8 mouse cellular contexts compared by ENCODE assay signal in genomic region chr3:89270891-89271290, GRCm38 (mm10). TPM values are rescaled to one million over a fixed set of nuclear protein-coding genes. Genes with fewer than 3 reads are reported as not detected.
DNase-seq lines count a peak whose midpoint lies in the region; ATAC-seq and TF ChIP-seq lines count a peak whose summit lies in the region.

No protein-coding gene starts in this region.

- no peak for TF ChIP-seq POLR2A in embryonic fibroblast, embryonic 13.5 days (IDR thresholded peaks at IDR 0.05; ENCODE audit: low read depth, low read length)

- intact Hi-C loops in heart, postnatal 10 days (cut with DNase I): no loop called here

- no peak for ATAC-seq in cerebellum, adult (ENCODE audit: insufficient number of reproducible peaks, low FRiP score, low TSS enrichment)

- H3K4me3 ChIP-seq in embryonic fibroblast, embryonic 13.5 days (ENCODE audit: insufficient read depth, low read length): no peak overlapping the region
- H3K4me3 ChIP-seq in macrophage (ENCODE audit: inconsistent target): peak overlapping the region; percentile 73; the same call in 1 of the 2 replicates

- peaks cover 11% of the 10 kb centered on the region; the same call in 1 of the 2 replicates for H3K79me2 ChIP-seq in macrophage (ENCODE audit: inconsistent target)

- H3K4me1 ChIP-seq in embryonic fibroblast, embryonic 13.5 days (ENCODE audit: control insufficient read depth, insufficient read depth, low read length): peaks cover 4% of the 10 kb centered on the region; the same call in 1 of the 2 replicates

- H3K27ac ChIP-seq in embryonic fibroblast, embryonic 13.5 days (ENCODE audit: insufficient read depth, low read length): peak overlapping the region; percentile 78
- no peak overlapping the region for H3K27ac ChIP-seq in macrophage

- no peaks in the 10 kb centered on the region for H3K36me3 ChIP-seq in macrophage (ENCODE audit: inconsistent target)

- peak; percentile 44 for DNase-seq in cerebellum, adult 11 months
- DNase-seq in MN1 (ENCODE audit: low spot score): peak; percentile 37
- peak; percentile 77 to 83 for DNase-seq in heart, postnatal 10 days
- DNase-seq in layer of hippocampus, postnatal 14 days (ENCODE audit: low spot score in 2 of 2): peak; percentile 48 to 66
- peak; percentile 36 to 59 for DNase-seq in urinary bladder, postnatal 36 days (ENCODE audit: low spot score in 2 of 2)

- no peak for TF ChIP-seq CTCF in embryonic fibroblast, embryonic 13.5 days (IDR thresholded peaks at IDR 0.05; ENCODE audit: borderline replicate concordance, insufficient read depth, low read length)

- 72% methylated on average over 6 of the region's 6 CpGs for WGBS in macrophage (ENCODE audit: missing documents)

RNA-seq across cellular contexts. Expression of gene Slc50a1, which starts 0.5 kb away (rescaled TPM):
- polyA plus RNA-seq in embryonic fibroblast, embryonic 13.5 days (2011; ENCODE audit: insufficient read length, low read depth, missing spikeins): 91.5 and 103 TPM in 2 replicates
- 10 to 100 TPM; 29.3 to 31.3 TPM for total RNA-seq in heart, postnatal 10 days (2021)
- 10 to 100 TPM; 37.1 to 40.2 TPM for total RNA-seq in layer of hippocampus, postnatal 14 days (2021)
- total RNA-seq in macrophage (2018; cell fraction: chromatin; rRNA removed): 10 to 100 TPM; 10.1 to 54.1 (median 26.9) TPM
- 10 to 100 TPM; 25.4 to 52.8 (median 36.8) TPM for total RNA-seq in macrophage (2018; cell fraction: cytosol; rRNA removed)
- 10 to 100 TPM; 10.0 to 78.4 (median 48.7) TPM for total RNA-seq in macrophage (2018; cell fraction: nucleus; rRNA removed)
- 18.0 to 31.9 TPM (median 31.9 TPM) in 3 replicates for polyA plus RNA-seq in macrophage (2018)

RNA-seq across cellular contexts. Expression of gene Efna1, which starts 10.1 kb away (rescaled TPM):
- 4.1 and 7.1 TPM in 2 replicates for polyA plus RNA-seq in embryonic fibroblast, embryonic 13.5 days (2011; ENCODE audit: insufficient read length, low read depth, missing spikeins)
- 10 to 100 TPM; 48.8 to 57.5 TPM for total RNA-seq in heart, postnatal 10 days (2021)
- 1 to 10 TPM; 6.4 TPM for total RNA-seq in layer of hippocampus, postnatal 14 days (2021)
- total RNA-seq in macrophage (2018; cell fraction: chromatin; rRNA removed): 1 to 10 TPM in 1 of 26 experiments, under 1 TPM in 1, not detected in 24; 0.45 to 1.2 TPM
- under 1 TPM in 14 of 26 experiments, not detected in 12; 0.07 to 0.27 (median 0.14) TPM for total RNA-seq in macrophage (2018; cell fraction: cytosol; rRNA removed)
- total RNA-seq in macrophage (2018; cell fraction: nucleus; rRNA removed): not detected
- polyA plus RNA-seq in macrophage (2018): 0.20 to 0.25 TPM in 2 of 3 replicates, not detected in the other

RNA-seq across cellular contexts. Expression of gene Dpm3, which starts 11.7 kb away (rescaled TPM):
- 47.2 and 51.3 TPM in 2 replicates for polyA plus RNA-seq in embryonic fibroblast, embryonic 13.5 days (2011; ENCODE audit: insufficient read length, low read depth, missing spikeins)
- total RNA-seq in heart, postnatal 10 days (2021): 10 to 100 TPM; 60.2 to 64.2 TPM
- 10 to 100 TPM; 50.0 to 63.2 TPM for total RNA-seq in layer of hippocampus, postnatal 14 days (2021)
- 10 to 100 TPM in 1 of 26 experiments, 1 to 10 TPM in 13, not detected in 12; 3.0 to 14.0 (median 6.7) TPM for total RNA-seq in macrophage (2018; cell fraction: chromatin; rRNA removed)
- 10 to 100 TPM; 40.0 to 92.5 (median 59.1) TPM for total RNA-seq in macrophage (2018; cell fraction: cytosol; rRNA removed)
- total RNA-seq in macrophage (2018; cell fraction: nucleus; rRNA removed): 10 to 100 TPM in 21 of 26 experiments, 1 to 10 TPM in 5; 5.0 to 33.7 (median 15.3) TPM
- 23.7 to 90.4 TPM (median 70.3 TPM) in 3 replicates for polyA plus RNA-seq in macrophage (2018)

RNA-seq across cellular contexts. Expression of gene Trim46, which starts 24.8 kb away (rescaled TPM):
- 14.2 and 24.2 TPM in 2 replicates for polyA plus RNA-seq in embryonic fibroblast, embryonic 13.5 days (2011; ENCODE audit: insufficient read length, low read depth, missing spikeins)
- total RNA-seq in heart, postnatal 10 days (2021): 1 to 10 TPM in 1 of 2 experiments, under 1 TPM in 1; 0.77 to 1.1 TPM
- 10 to 100 TPM; 97.0 to 99.4 TPM for total RNA-seq in layer of hippocampus, postnatal 14 days (2021)
- 1 to 10 TPM in 16 of 26 experiments, under 1 TPM in 4, not detected in 6; 0.34 to 8.2 (median 2.7) TPM for total RNA-seq in macrophage (2018; cell fraction: chromatin; rRNA removed)
- 1 to 10 TPM in 10 of 26 experiments, under 1 TPM in 14, not detected in 2; 0.04 to 2.4 (median 0.44) TPM for total RNA-seq in macrophage (2018; cell fraction: cytosol; rRNA removed)
- total RNA-seq in macrophage (2018; cell fraction: nucleus; rRNA removed): 10 to 100 TPM in 1 of 26 experiments, 1 to 10 TPM in 12, under 1 TPM in 9, not detected in 4; 0.20 to 10.8 (median 2.6) TPM
- polyA plus RNA-seq in macrophage (2018): 0.22 TPM in 1 of 3 replicates, not detected in the others

RNA-seq across cellular contexts. Expression of gene Krtcap2, which starts 25.1 kb away (rescaled TPM):
- 265 and 289 TPM in 2 replicates for polyA plus RNA-seq in embryonic fibroblast, embryonic 13.5 days (2011; ENCODE audit: insufficient read length, low read depth, missing spikeins)
- 10 to 100 TPM; 84.4 to 88.0 TPM for total RNA-seq in heart, postnatal 10 days (2021)
- total RNA-seq in layer of hippocampus, postnatal 14 days (2021): 10 to 100 TPM; 77.3 to 90.2 TPM
- total RNA-seq in macrophage (2018; cell fraction: chromatin; rRNA removed): 10 to 100 TPM in 7 of 26 experiments, 1 to 10 TPM in 14, under 1 TPM in 2, not detected in 3; 0.41 to 22.2 (median 5.8) TPM
- total RNA-seq in macrophage (2018; cell fraction: cytosol; rRNA removed): 10 to 100 TPM; 26.5 to 72.1 (median 41.4) TPM
- total RNA-seq in macrophage (2018; cell fraction: nucleus; rRNA removed): 10 to 100 TPM in 16 of 26 experiments, 1 to 10 TPM in 10; 4.8 to 30.8 (median 15.0) TPM
- polyA plus RNA-seq in macrophage (2018): 30.5 to 54.3 TPM (median 43.8 TPM) in 3 replicates

Comparison
In these comparisons a context has a peak if more than half of its experiments do, and no peak if none do; other contexts are left out.
1. RNA of gene Efna1, which starts 10.1 kb away (total RNA-seq): 48.8 to 57.5 TPM in heart, postnatal 10 days; 6.4 TPM in layer of hippocampus, postnatal 14 days; every median in the first group is over 4 times any median in the second.
2. Peak in every context shown above with its lines, with median percentiles within 50 percentile points of each other: DNase-seq.